In the genomic region with DNA sequence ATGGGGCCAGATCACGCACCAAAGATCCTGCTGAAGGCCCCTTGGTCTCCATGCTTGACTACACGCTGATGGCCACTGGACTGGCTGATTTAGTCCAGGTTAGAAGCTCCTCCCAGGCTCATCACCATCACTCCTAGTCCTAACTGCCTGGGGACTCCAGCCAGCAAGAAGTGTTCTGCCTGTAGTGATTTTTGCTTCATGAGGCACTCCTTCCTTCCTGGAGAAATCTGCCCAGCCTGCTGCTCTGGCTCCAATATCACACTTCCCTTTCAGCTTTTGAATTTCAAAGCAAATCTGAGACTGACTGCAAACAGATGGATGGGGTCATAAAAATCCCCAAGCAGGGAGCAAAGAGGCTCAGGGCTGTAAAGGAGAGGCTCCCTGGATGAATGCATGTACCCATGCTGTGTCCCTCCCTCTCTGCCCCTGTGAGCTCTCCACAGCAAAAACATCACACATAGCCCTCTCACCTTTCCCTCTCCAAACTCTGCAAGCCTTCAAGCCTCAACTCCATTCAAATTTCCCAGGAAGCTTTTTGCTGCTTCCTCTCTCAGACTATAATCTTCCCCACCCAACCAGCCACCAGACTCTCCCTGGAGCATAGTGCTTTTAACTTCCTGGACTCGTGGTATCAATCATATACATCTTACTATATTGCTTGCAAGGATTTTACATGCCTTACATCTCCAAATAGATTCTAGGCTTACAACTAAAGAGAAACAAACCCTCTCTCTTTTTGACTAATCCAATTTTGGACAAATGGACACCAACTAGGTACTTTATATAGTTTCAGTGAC, we compare ENCODE assay signal across 12 mouse cellular contexts.
DNase-seq lines count a peak whose midpoint lies in the region; ATAC-seq and TF ChIP-seq lines count a peak whose summit lies in the region.
"Had no signal": no experiment of that assay in that cellular context is flagged by ENCODE, and none has a peak within 500 bp of the region (broad histone marks: within the 10 kb centered on the region; RNA-seq: fewer than 3 reads in every experiment).

No protein-coding gene starts in this region.

- no peak overlapping the region for H3K9ac ChIP-seq in kidney, postnatal 0 days (ENCODE audit: low read depth, low read length)
- H3K9ac ChIP-seq in embryonic facial prominence, embryonic 14.5 days (ENCODE audit: low read depth, low read length), result no peak overlapping the region
- H3K9ac ChIP-seq in limb, embryonic 12.5 days (replicated peaks), result no peak overlapping the region
- H3K9ac ChIP-seq: liver, embryonic 15.5 days had no signal

- H3K4me2 ChIP-seq in kidney, postnatal 0 days (ENCODE audit: low read length), result no peak overlapping the region
- no peak overlapping the region for H3K4me2 ChIP-seq in embryonic facial prominence, embryonic 14.5 days (ENCODE audit: low read depth, low read length)
- no peak overlapping the region for H3K4me2 ChIP-seq in limb, embryonic 12.5 days
- H3K4me2 ChIP-seq: liver, embryonic 15.5 days had no signal

- no peaks in the 10 kb centered on the region for H3K27me3 ChIP-seq in kidney, postnatal 0 days (ENCODE audit: insufficient read depth, low read length)
- H3K27me3 ChIP-seq in embryonic facial prominence, embryonic 14.5 days (replicated peaks; ENCODE audit: control insufficient read depth, insufficient read depth, low read length), result no peaks in the 10 kb centered on the region
- H3K27me3 ChIP-seq in limb, embryonic 12.5 days, result peaks cover 79% of the 10 kb centered on the region

- WGBS in kidney, postnatal 0 days, result 26% methylated on average over 3 of the region's 3 CpGs
- WGBS in embryonic facial prominence, embryonic 14.5 days, result 29% methylated on average over 3 of the region's 3 CpGs
- WGBS in limb, embryonic 12.5 days, result 16% methylated on average over 3 of the region's 3 CpGs

- no peaks in the 10 kb centered on the region for H3K9me3 ChIP-seq in kidney, postnatal 0 days (replicated peaks; ENCODE audit: low read length)
- no peaks in the 10 kb centered on the region for H3K9me3 ChIP-seq in embryonic facial prominence, embryonic 14.5 days (ENCODE audit: control insufficient read depth, low read length)
- H3K9me3 ChIP-seq in limb, embryonic 12.5 days, result no peaks in the 10 kb centered on the region
- H3K9me3 ChIP-seq: liver, embryonic 15.5 days had no signal

- peaks cover 12% of the 10 kb centered on the region for H3K4me1 ChIP-seq in kidney, postnatal 0 days (replicated peaks; ENCODE audit: insufficient read depth, low read length)
- peaks cover 15% of the 10 kb centered on the region for H3K4me1 ChIP-seq in embryonic facial prominence, embryonic 14.5 days (ENCODE audit: control insufficient read depth, insufficient read depth, low read length)
- peaks cover 21% of the 10 kb centered on the region for H3K4me1 ChIP-seq in limb, embryonic 12.5 days (replicated peaks)
- H3K4me1 ChIP-seq: liver, embryonic 15.5 days had no signal

- peak; percentile 75 for DNase-seq in kidney, postnatal 0 days (ENCODE audit: low spot score)
- DNase-seq in kidney, postnatal 10 days, result no peak
- DNase-seq in embryonic facial prominence, embryonic 14.5 days (ENCODE audit: low spot score), result peak; percentile 23
- DNase-seq in lung, postnatal 4 days, result peak; percentile 33 to 70
- DNase-seq in thymus, postnatal 4 days, result no peak
- no peak for DNase-seq in yolk sac, embryonic 10.5 days (ENCODE audit: low spot score)
- DNase-seq: cerebellum, adult 18-20 months; heart, adult 11 months; kidney, postnatal 14 days; layer of hippocampus, postnatal 36 days had no signal

- H3K4me3 ChIP-seq in kidney, postnatal 0 days (replicated peaks; ENCODE audit: low read depth, low read length), result no peak overlapping the region
- no peak overlapping the region for H3K4me3 ChIP-seq in embryonic facial prominence, embryonic 14.5 days (ENCODE audit: low read depth, low read length)
- no peak overlapping the region for H3K4me3 ChIP-seq in limb, embryonic 12.5 days (replicated peaks)
- H3K4me3 ChIP-seq: liver, embryonic 15.5 days had no signal

- no peaks in the 10 kb centered on the region for H3K36me3 ChIP-seq in kidney, postnatal 0 days (ENCODE audit: insufficient read depth, low read length)
- no peaks in the 10 kb centered on the region for H3K36me3 ChIP-seq in embryonic facial prominence, embryonic 14.5 days (ENCODE audit: control insufficient read depth, insufficient read depth, low read length)
- H3K36me3 ChIP-seq in limb, embryonic 12.5 days, result no peaks in the 10 kb centered on the region
- H3K36me3 ChIP-seq: liver, embryonic 15.5 days had no signal

- TF ChIP-seq CTCF in kidney, postnatal 0 days (IDR thresholded peaks at IDR 0.05; ENCODE audit: low read depth), result no peak

- no peak overlapping the region for H3K27ac ChIP-seq in kidney, postnatal 0 days
- no peak overlapping the region for H3K27ac ChIP-seq in embryonic facial prominence, embryonic 14.5 days (replicated peaks; ENCODE audit: low read depth, low read length)
- peak overlapping the region; percentile 64; the same call in 1 of the 2 replicates for H3K27ac ChIP-seq in limb, embryonic 12.5 days
- H3K27ac ChIP-seq: liver, embryonic 15.5 days had no signal

- ATAC-seq in kidney, postnatal 0 days (replicated peaks; ENCODE audit: low FRiP score, low read depth), result peak; percentile 71
- ATAC-seq in embryonic facial prominence, embryonic 14.5 days (ENCODE audit: low read depth), result no peak
- ATAC-seq in limb, embryonic 12.5 days (ENCODE audit: insufficient number of reproducible peaks, insufficient read depth, low FRiP score, low TSS enrichment, low read depth), result peak; percentile 26; the same call in 1 of the 2 replicates

Comparison
In these comparisons a context has a peak if more than half of its experiments do, and no peak if none do; other contexts are left out.
1. DNase-seq: peak in kidney, postnatal 0 days (single experiment), embryonic facial prominence, embryonic 14.5 days (single experiment) and lung, postnatal 4 days (2 of 2); none in kidney, postnatal 10 days (single experiment), thymus, postnatal 4 days (single experiment) and yolk sac, embryonic 10.5 days (single experiment).